Mouse (Mus musculus): ENCODE data around the gene Ropn1.

Ropn1 gene

DNA sequence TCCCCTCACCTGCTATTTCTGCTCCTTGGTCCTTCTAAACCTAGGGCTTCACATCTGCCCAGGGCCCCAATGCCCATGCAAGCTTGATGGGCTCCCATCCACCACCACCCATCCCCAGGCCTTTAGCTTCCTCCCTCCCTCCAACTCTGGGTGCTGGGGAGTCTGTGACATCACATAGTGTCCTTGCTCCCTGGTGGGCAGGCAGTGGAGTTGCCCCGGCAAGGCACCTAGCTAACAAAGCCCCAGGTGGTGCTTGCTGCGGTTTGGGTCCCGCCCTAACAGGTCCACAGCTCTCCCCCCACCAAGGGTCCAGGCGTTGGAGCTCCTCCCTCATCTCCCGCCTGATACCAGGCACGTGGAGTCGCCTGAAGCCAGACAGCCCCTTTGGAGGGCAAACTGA is at the start of gene Ropn1:
Gene Ropn1 (plus strand): TSS at position 301 of the 400 bp plus-strand sequence.
- DNase-seq (ENCODE audit: low spot score in 2 of 2), result no peak

- DNase-seq (ENCODE audit: low spot score in 2 of 2), result no peak
Observed at GRCm38 (mm10) chr16:34601954-34602353, 47.8 kb upstream of the Ropn1 start.

- no peak for DNase-seq (ENCODE audit: low spot score in 2 of 2)
Observed at GRCm38 (mm10) chr16:34603076-34603475, 46.6 kb upstream of the Ropn1 start.

DNA sequence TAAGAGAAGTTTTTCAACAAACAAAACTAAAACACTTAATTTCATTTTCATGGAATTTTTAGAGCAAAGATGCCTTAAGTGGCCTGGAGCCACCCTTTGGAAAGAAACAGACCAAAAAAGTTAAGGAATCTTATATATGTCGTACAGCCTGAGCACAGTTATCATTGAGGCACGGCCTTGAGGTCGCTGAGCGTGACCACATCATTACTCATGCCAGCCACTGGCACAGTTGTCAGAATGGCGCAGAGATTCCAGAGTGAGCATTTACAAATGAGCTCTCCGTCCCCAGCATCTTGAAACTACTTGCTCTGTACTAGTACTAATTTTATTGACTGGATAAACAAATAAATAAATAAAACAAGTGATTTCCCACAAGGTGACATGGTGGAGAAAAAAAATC is 45.9 kb upstream of the Ropn1 start:
- DNase-seq (ENCODE audit: low spot score in 2 of 2), result no peak

DNA sequence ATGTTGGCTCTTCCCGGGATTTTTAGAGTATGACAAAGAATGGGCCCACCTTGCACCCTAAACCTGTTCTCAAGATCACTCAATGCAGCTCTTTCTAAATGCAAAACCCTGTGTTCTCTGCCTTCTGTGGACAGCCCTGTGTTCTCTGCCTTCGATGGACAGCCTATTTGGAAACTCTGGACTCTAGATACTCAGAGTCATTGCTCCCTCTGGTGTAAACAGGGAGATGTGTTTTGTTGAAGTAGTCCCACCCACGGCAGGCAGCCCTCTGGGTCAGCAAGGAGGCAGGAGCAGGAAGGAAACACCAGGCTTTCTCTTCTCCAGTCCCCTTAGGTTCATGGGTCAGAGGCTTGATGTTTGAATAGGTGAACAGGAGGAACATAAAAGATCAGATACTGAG is 44.0 kb upstream of the Ropn1 start:
- DNase-seq (ENCODE audit: low spot score in 2 of 2), result no peak

DNA sequence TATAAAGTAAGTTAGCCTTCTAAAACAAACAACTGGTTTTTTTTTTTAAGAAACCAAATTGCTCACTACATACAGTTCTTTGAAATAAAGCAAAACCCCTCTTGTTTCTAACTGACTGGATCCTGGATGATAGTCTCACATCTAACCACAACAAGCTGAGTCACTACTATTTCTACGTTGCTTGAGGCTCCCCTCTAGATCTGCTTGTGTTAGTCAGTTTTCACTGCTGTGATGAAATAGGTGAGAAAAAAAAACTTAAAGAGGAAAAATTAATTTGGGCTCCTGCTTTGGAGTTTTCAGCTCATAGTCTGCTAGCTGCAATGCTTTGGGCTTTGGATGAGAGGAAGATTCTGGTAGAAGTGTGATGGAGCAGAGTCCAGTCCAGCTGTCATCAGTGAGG is 39.6 kb upstream of the Ropn1 start:
- no peak for DNase-seq (ENCODE audit: low spot score in 2 of 2)

GRCm38 (mm10) chr16:34614021-34614420 is 35.7 kb upstream of the Ropn1 start:
- DNase-seq (ENCODE audit: low spot score in 2 of 2), result no peak

- DNase-seq (ENCODE audit: low spot score in 2 of 2), result no peak
Observed at GRCm38 (mm10) chr16:34627591-34627990, 22.1 kb upstream of the Ropn1 start.

- DNase-seq (ENCODE audit: low spot score in 2 of 2), result peak; percentile 25 to 64
Observed at GRCm38 (mm10) chr16:34628397-34628796, 21.3 kb upstream of the Ropn1 start.

- no peak for DNase-seq (ENCODE audit: low spot score in 2 of 2)
Observed at GRCm38 (mm10) chr16:34635557-34635956, 14.2 kb upstream of the Ropn1 start.

- peak; percentile 55 to 62 for DNase-seq (ENCODE audit: low spot score in 2 of 2)
Observed at GRCm38 (mm10) chr16:34643511-34644259, 6.0 kb upstream of the Ropn1 start.

DNA sequence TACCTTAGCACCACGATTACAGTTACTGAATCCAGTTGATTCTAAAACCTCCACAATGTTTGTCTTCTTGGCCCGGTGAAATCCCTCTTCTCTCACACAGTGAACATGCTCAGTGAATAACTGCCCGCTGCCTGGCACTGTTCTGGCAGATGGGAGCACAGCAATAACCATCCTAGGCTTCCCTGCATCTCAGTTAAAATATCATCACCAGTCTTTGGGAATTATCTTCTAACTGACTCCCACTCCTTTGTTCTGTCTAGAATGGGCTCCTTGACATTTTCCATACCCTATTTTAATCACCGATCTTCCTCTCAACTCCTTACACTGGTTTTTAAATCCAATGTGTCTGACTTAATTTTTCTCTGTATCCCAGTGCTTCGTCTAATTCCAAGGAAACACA is 3.3 kb downstream of the Ropn1 start:
- peak in 1 of 2 experiments; percentile 11 for DNase-seq (ENCODE audit: low spot score in 2 of 2)

DNA sequence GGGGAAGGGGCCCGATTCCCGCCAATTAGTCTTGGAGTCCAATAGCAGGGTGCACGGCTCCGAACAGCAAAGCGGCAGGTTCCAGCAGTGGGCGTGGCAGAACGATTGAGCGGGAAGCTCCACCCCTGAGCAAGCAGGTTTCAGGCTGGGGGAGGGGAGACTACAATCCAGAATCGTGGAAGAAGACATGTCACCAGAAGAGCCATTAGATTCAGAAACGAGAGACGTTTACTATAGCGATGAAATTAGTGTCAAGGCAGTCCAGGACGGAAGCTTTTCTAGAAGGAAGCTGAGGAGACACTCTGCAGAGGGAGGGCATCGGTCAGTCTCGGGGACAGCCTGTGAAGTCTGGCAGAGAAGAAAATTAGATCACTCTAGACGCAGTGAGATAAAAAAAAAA is 7.8 kb downstream of the Ropn1 start:
- DNase-seq (ENCODE audit: low spot score in 2 of 2), result peak in 1 of 2 experiments; percentile 30

- DNase-seq (ENCODE audit: low spot score in 2 of 2), result no peak
Observed at GRCm38 (mm10) chr16:34657983-34658382, 8.3 kb downstream of the Ropn1 start.

DNA sequence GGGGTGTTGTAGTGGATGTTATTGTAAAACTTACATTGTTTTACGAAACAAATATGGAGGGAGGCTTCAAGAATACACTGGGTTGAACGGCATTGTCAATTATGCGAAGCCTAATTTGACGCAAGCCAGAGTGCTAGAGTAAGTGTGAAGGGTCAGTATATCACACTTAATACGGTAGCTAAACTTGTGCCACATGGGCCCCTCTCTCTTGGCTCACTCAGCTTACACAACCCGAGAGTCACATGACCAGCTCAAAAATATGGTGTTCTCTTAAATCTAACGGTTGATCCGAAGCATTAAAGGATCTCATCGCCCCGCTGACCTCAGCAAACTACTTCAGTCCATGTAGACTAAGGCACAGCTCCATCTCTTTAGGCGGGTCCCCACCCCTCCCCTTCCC is 8.7 kb downstream of the Ropn1 start:
- no peak for DNase-seq (ENCODE audit: low spot score in 2 of 2)

- no peak for DNase-seq (ENCODE audit: low spot score in 2 of 2)
Observed at GRCm38 (mm10) chr16:34664553-34664952, 14.8 kb downstream of the Ropn1 start.

GRCm38 (mm10) chr16:34667031-34667726 is 17.5 kb downstream of the Ropn1 start:
- DNase-seq (ENCODE audit: low spot score in 2 of 2), result peak in 1 of 2 experiments; percentile 77

DNA sequence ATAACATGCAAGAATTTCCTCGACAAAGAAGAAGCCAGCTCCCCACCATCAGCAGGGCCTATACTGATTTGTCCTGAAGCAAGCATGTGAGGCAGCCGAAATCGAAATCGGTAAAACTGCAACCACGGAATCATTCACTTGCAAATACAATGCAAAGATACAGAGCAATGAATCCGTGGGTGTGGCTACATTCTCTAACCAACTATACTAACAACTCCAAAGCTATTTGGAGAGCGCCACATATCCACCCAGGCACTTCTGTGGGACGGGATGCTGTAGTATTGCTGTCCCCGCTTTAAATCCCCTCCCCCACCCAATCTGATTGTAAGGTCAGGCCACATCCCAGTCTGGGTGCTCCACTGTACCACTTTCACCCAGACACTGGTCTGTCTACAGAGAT is 18.6 kb downstream of the Ropn1 start:
- DNase-seq (ENCODE audit: low spot score in 2 of 2), result no peak

DNA sequence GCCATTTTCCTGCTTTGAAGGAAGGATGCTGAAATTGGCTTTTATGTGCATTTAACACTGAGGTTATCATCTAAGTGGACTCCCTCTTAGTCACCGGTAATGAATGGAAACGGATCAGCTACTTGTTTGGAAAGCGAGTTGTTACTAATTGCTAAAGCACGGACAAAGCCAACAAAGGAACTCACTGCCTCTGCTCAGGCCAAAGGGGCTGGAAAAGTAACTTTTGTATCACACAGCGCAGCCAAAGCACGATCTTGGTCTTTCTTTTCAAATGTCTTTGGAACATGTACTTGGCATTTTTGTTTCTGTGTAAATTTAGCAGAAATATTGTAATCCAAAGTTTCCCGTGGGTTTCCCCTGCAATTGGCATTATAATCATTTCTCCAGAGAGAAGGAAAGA is 22.2 kb downstream of the Ropn1 start:
- DNase-seq (ENCODE audit: low spot score in 2 of 2), result no peak

GRCm38 (mm10) chr16:34672822-34673221 is 23.1 kb downstream of the Ropn1 start:
- DNase-seq (ENCODE audit: low spot score in 2 of 2), result no peak

DNA sequence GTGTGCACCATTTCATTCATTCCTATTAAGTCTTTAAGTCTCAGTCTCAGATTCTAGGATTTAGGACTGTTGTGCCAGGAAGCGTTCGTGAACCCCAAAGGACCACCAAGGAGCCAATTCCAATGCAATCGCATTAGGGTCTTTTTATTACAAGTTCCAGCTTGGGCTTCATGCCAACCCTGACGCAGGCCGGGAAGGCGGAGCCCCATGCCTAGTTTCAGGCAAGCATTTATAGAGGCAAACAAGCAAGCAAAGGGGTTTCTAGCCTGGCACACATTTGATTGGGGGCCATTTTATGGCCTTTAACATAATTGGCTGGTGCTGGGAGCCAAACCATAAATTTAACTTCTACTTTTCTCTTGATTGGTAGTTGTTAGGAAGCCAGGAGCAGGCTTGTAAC is 24.6 kb downstream of the Ropn1 start:
- DNase-seq (ENCODE audit: low spot score in 2 of 2), result no peak

DNA sequence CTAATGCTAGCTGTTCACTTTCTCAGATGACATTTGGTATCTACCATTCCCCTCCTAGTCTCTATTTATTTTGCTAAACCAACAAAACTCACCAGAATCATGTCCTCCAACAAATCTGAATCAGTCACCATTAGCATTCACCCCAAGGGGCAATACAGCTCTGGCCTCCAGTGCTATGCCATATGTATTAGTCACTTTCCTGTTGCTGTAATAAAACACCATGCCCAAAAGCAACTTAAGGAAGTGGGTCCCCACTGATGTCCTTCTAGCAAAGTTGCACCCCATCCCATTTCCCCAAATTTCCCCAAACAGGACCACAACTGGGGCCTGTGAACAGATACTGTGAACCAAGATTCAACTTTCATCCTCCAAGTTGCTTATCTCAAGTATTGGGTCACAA is 32.1 kb downstream of the Ropn1 start:
- no peak for DNase-seq (ENCODE audit: low spot score in 2 of 2)

DNA sequence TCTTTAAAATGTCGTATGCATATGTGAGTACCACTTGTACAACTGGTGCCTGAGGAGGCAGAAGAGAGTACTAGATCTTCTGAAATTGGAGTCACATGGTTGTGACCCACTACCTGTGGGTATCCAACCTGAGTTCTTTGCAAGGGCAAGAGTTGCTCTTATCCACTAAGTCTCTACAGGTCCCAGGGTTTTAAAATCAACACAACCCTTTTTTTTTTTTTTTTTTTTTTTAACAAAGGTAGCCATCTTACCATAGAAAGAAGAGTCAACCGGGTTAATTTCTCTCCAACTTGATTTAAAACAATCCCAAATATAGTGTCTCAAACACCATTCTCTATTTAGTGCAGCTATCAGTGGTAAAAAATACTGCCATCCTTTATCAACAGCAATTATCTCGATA is 40.2 kb downstream of the Ropn1 start:
- DNase-seq (ENCODE audit: low spot score in 2 of 2), result no peak
